Mouse (Mus musculus) skeletal muscle tissue, adult 2 months (tissue): ENCODE results near the gene Gnb1l.
A peak's percentile ranks its signal among the peaks of the same experiment; 100 is the strongest.

ENCODE experiments used
- DNase-seq: peaks from one replicate; pipeline ENCODE4 v3.0.0-alpha.2; 2012; ENCODE audit warnings: low read depth, low spot score

The Gnb1l gene

DNA sequence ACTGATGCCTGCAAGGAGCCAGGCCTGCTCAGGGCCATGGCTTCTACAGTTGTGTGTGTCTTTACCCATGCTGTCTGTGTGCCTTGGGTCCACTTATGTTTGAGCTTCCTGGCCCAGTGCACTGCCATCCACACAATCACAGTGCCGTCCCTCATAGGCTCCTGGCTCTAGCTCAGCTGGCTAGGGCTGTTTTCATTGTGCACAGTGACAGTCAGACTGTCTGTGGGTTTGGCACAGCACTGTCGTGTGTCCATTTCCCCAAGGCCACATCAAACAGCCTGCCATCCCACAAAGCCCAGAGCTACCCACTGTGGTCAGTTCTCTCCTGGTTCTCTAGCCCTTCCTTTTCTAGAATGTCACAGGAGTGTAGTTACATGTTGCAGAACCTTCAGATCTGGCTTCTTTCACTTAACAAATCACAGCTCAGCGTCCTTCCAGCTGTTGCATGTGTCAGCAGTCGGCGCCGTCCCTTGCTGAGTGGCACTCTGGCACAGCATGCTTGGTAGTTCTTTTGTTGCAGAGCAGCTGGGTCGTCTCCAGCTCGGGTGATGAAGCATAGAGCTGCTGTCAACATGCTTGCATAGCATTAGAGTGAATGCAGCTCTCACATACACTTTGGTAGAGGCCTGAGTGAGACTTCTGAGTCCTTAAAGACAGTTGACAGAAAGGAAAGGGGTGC is 44.8 kb downstream of the Gnb1l start:
- no peak for DNase-seq

DNA sequence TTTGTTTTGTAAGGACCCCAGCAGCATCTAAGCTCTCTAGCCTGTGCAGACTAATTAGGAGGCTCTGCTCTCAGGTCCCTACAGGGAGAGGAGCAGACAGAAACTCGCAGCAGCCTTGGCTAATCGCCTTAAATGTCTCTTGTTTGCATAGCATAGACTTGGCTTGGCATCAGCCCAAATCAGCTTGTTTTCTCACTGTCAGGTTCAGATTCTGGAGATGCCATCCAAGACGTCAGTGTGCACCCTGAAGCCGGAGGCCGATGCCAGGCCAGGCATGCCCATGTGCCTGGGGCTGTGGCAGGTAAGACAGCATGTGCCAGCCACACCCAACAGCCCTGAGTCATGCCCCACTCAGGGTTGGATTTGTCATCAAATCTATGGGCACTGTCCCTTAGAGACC is 49.4 kb downstream of the Gnb1l start:
- DNase-seq = no peak

DNA sequence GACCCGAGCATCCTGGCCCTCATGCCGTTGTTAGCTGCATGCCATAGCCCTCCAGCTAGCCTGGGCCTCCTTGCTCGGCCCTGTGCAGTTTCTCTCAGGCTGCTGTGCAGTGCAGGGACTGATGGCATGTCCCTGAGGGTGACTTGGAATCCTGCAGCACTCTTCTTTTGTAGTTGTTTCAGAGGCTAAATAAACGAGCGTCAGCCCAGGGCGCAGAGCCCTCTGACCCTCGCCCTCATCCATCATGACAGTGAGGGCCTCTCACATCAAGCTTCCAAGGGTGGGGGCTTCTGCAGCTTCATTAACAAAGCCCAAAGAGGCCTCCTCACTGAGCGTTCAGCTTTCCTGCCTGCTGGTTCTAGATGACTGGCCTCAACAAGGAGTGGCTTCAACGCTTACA is 53.1 kb downstream of the Gnb1l start:
- DNase-seq = no peak

DNA sequence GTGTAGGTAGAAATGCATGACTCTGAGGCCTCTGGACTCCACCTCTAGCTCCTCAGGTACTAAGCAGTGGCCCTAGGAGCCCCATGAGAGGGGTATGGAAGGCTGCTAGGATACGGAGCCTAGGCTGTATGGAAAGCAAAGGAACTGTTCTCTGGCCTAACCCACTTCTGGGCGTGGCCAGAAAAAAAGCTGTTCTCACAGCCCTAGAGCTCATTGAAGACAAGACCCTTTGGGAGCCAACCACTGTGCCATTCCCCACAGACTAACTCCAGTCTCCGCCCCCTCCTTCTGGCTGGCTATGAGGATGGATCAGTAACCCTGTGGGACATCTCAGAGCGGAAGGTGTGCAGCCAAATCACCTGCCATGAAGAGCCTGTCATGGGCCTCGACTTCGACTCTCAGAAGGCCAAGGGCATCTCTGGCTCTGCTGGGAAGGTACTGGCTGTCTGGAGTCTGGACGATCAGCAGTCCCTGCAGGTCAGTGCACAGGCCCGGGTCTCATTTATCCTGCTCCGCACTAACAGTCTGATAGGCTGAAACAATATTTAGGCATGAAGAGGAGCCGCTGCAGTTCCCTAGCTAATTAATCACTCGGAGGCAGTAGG is 53.7 kb downstream of the Gnb1l start:
- no peak for DNase-seq

- DNase-seq = no peak
Measured at GRCm38 (mm10) chr16:18554721-18555120, 56.2 kb downstream of the Gnb1l start.

DNA sequence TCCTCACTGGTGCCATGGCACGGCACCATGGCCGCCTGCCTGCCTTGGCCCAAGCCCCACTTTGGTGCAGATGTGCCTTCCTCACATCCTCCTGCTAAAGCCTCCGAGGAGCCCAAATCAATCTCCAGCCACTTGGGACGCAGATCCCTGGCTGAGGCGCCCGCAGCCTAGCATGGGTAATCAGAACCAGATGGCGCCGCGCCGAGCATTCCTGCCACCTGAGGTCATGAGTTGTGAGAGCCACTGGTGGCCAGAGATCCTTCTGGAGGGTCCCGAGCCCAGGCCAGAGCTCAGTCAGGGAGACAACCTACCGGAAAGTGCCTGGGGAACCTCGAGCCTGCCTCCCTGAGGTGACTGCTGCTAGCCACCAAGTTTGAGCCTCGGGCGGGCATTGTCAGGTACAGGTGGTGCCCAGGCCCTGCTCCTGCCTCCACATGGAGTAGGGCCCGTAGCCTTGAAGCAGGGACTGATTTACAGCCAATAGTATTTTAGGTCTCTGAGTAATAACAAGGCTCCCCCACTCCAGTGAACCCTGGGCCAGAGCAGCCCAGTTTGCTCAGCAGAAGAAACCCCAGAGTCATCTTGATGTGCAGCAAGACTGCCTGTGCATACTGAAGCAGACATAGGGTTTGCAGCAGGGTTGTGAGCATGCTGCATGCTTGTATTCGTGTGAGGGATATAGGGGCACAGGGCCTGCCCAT is 56.9 kb downstream of the Gnb1l start:
- peak; percentile 42 for DNase-seq

- no peak for DNase-seq
Measured at GRCm38 (mm10) chr16:18556461-18556860, 57.9 kb downstream of the Gnb1l start.

DNA sequence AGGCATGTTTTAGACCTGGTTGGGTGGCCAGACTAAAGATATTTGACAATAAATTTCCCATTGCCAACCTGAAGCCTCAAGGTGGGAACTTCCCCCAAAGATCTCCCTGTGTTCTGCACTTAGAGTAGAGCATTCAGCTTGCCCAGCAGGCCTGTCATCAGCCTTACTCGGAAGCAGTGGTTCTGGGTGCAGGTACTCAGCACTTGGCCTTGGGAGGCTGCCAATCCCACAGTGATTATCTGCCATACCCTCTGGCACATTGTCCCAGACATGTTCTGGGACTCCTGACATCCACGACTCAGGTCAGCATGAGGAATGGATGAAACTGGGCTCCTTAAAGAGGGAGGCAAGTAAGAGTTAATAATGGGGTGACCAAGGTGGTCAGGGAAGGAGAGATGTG is 66.0 kb downstream of the Gnb1l start:
- DNase-seq = no peak

- no peak for DNase-seq
Measured at GRCm38 (mm10) chr16:18568599-18568998, 70.1 kb downstream of the Gnb1l start.

DNA sequence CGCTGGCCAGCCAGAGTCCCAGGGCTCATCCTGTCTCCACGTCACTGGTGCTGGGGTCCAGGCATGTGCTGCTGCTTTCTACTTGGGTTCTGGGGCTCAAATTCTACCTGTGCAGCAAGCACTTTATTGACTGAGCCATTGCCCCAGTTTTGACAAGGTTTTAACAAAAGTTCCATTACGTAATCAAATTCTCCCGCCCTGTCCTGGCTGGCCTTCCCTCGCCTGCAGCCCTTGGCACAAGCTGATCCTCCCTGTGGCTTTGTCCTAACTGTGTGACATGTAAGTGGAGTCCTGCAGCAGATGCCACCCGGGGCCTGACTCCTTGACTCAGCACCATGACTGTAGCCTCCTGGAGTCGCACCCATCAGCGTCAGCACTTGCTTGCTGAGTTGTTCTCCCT is 75.7 kb downstream of the Gnb1l start:
- DNase-seq = no peak

GRCm38 (mm10) chr16:18577071-18577470 is 78.6 kb downstream of the Gnb1l start:
- DNase-seq = no peak

DNA sequence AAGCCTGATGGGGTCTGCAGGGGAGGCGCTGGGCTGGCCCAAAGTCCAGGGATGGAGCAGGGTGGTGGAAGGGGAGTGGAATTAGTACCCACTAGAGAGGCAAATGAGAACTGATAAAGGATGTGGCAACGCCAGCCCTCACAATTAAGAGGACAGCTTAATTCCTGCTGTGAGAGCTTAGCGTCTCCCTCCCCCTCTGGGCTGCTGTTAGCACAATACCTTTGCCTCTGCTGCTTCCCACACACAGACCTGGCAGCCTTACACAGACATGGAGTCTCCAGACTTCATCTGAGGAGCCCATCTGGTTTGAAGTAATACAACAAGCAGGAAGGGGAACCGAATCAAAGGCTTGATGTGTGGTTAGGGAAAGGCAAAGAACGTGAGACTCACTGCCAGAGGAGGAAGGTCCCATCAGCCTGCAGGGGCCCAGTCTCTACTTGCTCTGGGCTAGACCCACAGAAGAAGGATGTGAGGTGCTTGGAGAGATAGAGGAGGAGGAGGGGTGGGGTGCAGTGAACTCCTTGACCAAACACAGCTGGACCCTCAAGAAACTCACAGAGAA is 79.2 kb downstream of the Gnb1l start:
- DNase-seq = no peak

GRCm38 (mm10) chr16:18580389-18580788 is 81.9 kb downstream of the Gnb1l start:
- no peak for DNase-seq

DNA sequence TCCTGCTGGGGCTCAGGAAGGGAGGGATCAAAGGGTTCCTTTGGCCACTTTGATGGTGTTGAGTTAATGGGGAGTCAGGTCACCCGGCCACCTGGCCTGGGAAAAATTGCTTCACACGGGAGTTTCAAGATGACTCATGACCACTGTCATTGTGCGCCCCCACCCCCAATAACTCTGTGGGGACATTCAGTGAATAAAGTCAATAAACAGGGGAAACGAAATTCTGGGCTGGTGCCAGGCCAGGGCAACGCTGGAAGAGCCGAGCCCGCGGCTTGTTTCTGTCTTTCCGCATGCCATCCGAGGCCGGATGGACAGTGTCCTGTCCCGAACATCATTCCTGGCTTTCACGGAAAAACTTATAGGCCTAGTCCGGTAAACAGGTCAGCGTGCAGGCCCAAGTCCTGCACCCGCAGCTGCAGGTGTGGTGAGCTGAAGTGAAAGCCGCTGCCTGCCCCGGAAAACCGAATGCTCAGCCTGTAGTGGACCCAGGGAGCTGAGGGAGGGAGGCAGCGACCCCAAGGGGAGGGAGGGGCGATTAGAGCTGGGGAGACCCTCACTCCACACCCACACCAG is 82.6 kb downstream of the Gnb1l start:
- DNase-seq = no peak

DNA sequence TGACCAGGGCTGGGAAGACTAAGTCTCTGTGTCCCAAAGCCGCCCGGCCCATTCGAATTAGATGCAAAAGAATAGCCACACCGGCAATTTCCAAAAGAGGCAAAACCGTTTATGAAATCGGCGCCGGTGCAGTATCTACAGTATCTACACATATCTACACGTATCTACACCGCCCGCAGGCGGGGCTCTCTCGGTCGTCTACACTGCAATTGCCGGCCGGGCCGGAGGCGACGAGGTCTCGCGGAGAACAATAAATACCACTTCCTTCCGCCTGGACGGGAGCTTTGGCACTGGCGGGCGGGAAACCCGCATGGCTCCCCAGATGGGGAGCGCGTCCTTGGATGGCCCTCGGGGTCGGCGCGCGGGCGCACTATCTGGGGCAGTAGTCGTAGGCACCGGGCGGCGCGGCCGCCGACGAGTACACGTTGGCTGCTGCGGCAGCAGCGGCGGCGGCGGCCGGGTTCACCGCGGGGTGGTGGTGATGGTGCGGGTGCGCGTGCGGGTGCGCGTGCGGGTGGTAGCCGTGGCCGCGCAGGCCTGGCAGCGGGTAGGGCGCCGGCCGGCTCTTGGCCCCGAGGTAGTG is 83.2 kb downstream of the Gnb1l start:
- DNase-seq = no peak

- DNase-seq = no peak
Measured at GRCm38 (mm10) chr16:18582426-18583148, 84.1 kb downstream of the Gnb1l start.

DNA sequence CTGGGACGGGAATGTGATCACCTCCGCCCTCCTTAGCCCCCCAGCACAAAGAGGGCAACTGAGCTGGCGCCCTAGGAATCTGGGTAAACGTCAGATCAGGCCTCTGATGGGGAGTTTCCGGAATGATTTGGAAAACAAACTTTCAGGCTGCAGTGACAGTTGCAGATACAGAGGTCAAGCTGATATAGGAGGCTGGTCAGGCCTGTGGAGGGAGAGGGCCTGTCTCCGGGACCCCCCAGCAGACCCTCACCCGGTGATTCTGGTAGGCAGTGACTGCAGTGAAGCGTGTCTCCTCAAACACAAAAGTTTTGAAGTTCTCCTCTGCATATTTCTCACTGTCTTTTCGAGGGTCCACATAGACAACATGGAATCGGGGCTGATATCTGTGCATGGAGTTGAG is 84.7 kb downstream of the Gnb1l start:
- no peak for DNase-seq

GRCm38 (mm10) chr16:18583673-18584357 is 85.3 kb downstream of the Gnb1l start:
- no peak for DNase-seq

DNA sequence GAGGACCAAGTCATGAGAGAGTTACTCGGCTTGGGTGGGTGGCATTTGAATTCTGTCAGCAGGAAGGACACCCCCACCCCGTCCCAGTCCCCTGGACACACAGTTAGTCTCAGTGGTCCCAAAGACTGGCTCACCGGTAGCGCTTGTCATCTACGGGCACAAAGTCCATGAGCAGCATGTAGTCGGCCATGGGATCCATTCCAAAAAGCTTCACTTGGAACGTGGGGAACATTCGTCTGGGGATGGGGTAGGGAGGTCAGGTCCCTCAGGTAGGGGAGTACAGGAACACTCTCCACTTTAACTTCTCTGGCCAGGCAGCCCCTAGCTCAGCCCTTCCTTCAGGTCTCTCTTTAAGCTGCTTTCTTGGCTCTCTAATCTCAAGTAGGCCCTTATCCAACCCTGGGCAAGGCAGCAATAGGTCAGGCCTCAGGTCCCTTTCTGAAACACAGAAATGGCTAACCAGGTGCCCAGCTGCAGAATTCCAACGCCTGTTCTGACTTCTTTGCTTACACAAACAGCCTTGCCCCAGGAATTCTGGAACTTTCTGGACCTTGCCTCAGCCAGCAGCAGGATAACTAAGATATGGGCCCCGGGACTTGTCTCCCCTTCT is 86.5 kb downstream of the Gnb1l start:
- no peak for DNase-seq

GRCm38 (mm10) chr16:18585676-18586075 is 87.2 kb downstream of the Gnb1l start:
- no peak for DNase-seq
